Mouse (Mus musculus) liver (tissue): ENCODE data around the gene Ahsa1.
"Not testable (repeated sequence)": the region's sequence is repeated elsewhere in the genome, so short reads cannot be mapped to it uniquely, and the experiment has no call there.

Experiments
- DNase-seq: peaks from one replicate; pipeline ENCODE4 v3.0.0-alpha.2; 2020; ENCODE audit warnings: mixed read lengths

The Ahsa1 gene

GRCm38 (mm10) chr12:87266108-87266826 lies at the start of gene Ahsa1, which contains the start of gene Vipas39:
TSS of gene Ahsa1 (plus strand) at chr12:87266479.
TSS of gene Vipas39 (minus strand) at chr12:87266256.
- peak; percentile 92 for DNase-seq

DNA sequence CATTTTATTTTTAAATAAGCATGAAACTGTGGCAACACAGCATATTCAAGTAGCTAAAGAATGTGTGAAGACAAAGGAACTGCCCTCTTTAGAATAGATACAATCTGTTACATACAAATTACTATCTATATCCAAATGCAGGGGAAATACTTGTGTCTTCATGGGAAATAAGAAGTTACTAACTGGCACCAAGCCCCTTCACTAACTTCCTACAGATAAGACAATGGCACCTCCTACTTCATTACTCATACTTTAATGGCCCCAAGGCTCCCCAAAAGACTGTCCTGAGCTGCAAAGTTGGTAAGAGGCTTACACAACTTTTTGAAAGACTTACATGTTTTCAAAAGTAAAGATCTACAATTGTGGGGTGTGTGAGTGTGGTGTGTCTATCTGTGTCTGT lies 48.7 kb upstream of the Ahsa1 start:
- DNase-seq = no peak

- DNase-seq = no peak
These were observed 46.9 kb upstream of the Ahsa1 start for GRCm38 (mm10) chr12:87219362-87219761.

DNA sequence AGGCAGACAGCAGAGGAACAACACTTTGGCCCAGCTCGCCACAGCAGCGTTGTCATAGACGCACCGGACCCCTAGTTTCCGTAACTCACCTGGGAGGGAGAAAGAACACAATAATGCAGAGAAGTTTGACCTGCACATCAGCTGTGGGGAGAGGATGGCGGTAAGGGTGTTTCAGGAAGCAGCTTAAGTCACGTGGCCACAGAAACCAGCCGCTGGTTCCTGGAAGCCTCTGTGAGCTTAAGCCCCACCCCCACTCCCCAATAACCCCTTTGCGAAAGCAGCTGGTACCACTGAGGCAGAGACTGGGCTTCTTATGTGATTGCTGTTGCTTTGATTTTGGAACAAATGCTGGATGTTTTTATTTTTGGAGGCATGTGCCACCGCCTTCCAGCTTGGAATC lies 41.3 kb upstream of the Ahsa1 start:
- DNase-seq = peak; percentile 26

DNA sequence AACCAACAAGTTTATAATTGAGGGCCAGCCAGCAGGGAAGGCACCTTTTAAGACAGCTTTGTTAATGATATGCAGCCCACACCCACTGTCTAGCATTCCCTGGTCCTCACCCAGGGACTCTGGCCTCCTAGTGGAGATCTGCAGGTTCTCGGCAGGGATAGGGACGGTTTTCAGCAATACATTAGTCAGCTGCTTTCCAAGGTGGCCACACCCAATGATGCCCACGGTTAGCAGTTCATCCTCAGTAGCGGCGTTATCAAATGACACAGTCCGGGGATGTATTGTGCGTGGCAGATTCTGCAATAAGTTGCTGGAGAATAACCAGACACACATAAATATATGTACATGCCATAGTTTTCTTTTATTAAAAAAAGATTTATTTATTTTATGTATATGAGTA lies 39.5 kb upstream of the Ahsa1 start:
- peak; percentile 16 for DNase-seq

DNA sequence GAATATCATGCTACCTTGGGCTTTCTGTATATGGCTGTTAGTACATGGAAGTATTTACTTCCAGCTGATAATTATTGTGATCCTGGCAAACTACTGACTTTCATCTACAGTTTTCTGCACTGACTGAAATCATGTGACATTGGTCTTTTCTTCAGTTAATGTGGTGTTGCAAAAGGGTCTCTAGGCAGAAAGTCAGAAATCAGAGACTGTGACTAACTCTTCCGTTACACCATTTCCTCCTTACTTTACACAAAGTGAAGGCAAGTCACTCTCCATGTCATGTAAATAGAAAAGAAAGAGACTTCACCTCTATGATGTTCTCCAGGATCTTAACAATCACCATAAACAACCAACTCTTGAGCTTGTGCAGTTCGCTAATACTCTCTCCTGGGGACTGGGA lies 36.6 kb upstream of the Ahsa1 start:
- no peak for DNase-seq

GRCm38 (mm10) chr12:87230379-87230895 lies 35.8 kb upstream of the Ahsa1 start:
- no peak for DNase-seq

DNA sequence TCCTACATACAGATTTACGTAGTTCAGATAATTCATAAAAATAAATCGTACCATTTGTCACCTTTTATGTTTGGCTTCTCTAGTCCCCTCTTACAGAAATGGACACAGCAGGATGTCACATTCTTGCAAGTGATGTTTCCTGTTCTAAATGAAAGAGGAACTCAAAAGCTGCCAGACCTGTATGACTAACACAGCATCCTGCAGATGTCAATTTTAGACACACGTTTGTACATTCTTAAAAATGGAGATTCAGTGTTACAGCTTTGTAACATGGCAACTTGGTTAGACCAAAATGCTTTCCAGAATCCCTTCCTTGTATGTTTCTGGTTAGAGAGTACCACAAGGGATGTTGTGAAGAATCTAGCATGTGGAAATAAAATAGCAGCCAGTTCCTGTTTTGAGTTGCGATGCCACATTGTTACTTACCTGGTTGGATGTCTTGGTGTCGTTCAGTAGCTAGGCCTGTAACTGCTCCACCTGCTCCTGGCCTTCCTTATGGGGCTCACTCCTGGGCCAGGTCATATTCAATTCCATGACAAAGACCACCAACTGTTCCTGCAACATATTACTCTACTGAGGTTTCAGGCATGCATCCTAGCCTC lies 29.3 kb upstream of the Ahsa1 start:
- DNase-seq = no peak

DNA sequence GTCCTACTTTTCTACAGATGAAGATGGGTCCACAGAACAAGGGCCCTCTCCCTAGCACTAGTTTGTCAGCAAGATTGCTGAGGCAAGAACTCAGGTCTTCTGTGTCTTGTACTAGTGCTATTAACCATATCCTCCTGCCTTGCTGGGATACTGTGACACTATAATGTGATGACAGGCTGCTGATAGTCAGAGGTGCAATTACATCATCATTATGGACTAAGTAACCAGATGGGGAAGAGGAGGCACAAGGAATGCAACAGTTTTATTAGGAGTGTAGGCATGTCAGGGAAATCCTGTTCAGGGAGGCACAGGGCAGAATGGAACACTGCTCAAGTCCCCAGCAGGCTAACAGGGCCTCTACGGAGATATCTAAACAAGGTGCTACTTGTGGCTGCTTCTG lies 27.6 kb upstream of the Ahsa1 start, which contains the start of gene Noxred1:
Gene Noxred1 (minus strand): TSS at position 101 of the 400 bp plus-strand sequence.
- no peak for DNase-seq

DNA sequence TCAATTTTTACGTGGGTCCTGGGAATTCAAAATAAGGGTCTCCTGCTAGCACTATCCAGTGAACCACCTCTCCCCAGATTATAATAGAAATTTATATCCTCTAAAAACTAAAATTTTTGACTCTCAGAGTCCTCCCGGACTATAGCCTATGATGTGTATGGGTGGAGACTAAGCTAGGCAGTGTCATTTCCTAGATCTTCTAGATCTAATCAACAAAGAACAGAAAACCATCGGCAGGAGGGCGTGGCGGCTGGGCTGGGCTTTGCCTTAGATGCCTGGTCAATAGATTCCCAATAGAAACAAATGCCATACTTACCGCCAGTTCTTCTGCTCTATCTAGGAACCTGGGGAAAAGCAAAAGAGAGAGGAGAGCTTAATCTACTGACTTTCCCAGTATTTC lies 16.1 kb upstream of the Ahsa1 start:
- peak; percentile 41 for DNase-seq

DNA sequence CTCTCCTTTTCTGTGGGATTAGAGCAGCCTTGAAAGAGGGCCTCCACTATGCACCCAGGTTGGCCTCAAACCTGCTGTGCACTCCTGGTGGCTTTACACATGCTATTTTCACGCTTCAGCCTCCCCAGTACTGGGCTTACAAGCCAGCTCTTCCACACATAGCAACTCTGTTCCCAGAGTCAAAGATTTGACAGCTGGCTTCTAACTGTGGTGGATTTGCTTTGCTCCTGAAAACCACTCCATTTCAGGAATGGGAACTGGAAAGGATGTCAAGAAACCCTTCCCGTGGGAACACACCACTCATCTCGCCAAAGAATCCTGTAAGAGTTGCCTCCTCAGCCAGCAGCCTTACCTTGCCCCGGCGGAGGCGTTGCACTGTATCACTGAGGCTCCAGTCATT lies 12.4 kb upstream of the Ahsa1 start:
- no peak for DNase-seq

DNA sequence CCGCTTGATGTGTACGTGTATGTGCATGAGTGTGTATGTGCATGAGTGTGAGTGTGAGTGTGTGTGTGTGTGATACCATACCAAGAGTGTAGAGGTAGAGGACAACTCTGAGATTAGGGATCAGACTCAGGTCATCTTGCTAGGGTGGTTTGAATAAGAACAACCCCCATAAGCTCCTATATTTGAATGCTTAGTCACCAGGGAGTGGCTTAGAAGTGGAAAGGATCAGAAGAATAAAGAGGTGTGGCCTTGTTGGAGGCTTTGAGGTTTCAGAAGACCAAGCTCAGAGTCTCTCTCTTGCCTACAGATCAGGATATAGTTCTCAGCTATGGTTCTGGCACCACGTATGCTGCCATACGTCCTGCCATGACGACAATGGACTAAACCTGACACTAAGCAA lies 9.7 kb upstream of the Ahsa1 start:
- no peak for DNase-seq

- DNase-seq = no peak
These were observed 5.7 kb upstream of the Ahsa1 start for GRCm38 (mm10) chr12:87260562-87260961.

GRCm38 (mm10) chr12:87265444-87265843 lies 835 bp upstream of the Ahsa1 start:
- DNase-seq = no peak

DNA sequence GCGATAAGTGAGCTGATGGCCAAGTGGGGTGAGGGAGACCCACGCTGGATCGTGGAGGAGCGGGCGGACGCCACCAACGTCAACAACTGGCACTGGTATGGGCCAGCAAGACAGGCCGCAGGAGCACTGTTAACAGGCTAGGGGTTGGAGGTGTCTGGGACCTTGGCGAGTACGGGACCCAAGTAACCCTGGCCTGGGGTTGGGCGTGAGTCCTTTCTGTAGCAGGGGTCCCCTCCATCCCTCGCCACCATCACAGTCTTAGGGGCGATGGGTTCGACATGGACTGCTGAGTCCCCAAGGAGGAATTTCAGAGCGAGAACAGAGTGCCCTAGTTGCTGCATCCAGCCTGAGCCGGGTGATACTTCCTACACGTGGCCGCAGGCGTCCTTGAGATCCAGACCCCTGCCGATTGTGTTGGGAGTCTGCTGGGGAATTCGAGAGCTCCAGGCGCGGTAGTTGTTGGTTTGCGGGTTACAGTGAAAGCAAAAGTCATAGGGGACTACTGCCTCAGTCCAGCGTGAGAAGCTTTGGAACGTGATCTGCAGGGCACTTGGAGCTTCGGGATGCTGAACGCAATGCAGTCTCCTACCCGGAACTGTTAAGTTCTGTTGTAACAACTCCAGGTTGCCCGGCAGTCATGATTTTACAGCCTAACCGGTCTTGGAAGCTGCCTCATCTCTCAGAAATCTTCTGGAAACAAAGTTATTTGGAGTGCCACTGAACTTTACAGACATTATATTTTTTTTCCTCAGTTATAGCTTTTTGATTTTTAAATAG lies 736 bp downstream of the Ahsa1 start:
- DNase-seq = peak; percentile 38

GRCm38 (mm10) chr12:87267682-87268081 lies 1.4 kb downstream of the Ahsa1 start:
- DNase-seq = peak; percentile 71

- peak; percentile 81 for DNase-seq
These were observed 8.9 kb downstream of the Ahsa1 start for GRCm38 (mm10) chr12:87274853-87275831.

GRCm38 (mm10) chr12:87277251-87277650 lies 11.0 kb downstream of the Ahsa1 start:
- not testable (repeated sequence) for DNase-seq

GRCm38 (mm10) chr12:87278118-87278730 lies 11.9 kb downstream of the Ahsa1 start:
- DNase-seq = peak; percentile 60

DNA sequence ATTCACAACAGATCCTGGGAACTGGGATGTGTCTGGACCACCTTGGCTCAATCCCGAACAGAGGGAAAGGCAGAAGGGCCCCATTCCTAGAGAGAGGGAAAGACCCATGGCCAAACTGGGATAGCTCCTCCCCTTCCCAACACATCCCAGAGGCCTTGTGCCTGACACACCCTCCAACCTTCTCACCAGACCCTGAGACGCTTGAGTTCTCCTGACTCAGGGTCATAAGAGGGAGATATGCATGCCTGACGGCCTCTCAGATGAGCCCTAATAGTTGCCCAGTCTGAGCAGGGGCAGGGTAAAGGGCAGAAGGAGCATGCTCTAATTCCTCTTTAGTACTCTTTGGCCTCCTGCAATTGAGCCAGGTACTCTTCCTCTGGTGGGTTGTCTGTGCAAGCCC lies 13.1 kb downstream of the Ahsa1 start:
- DNase-seq = no peak

GRCm38 (mm10) chr12:87279879-87280278 lies 13.6 kb downstream of the Ahsa1 start:
- DNase-seq = no peak

DNA sequence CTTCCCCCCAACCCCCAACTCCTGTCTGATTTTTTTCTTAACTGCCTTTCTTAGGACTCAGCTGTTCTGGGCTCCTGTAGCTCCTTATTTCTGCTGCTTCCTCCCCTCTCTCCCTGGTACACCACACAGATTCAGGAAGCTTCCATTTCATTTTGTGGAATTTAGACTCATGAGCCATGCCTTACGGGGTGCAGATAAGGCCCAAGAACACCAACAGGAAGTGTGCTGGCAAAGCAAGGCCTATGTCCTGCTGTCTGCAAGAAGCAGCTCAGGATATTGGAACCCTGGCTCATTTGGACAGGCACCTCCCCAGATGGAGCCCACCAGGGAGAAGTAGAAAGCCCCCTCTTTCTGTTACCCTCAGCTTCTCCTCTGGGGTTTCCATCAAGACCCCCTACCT lies 15.5 kb downstream of the Ahsa1 start:
- DNase-seq = no peak
